Mouse (Mus musculus): ENCODE data around the gene Tnfrsf1b. TPM values are rescaled to one million over a fixed set of nuclear protein-coding genes. Genes with fewer than 3 reads are reported as not detected.

The Tnfrsf1b gene
- total RNA-seq, 4 experiments from 2014 or later: 6.9 to 17.0 (median 11.6) TPM

DNA sequence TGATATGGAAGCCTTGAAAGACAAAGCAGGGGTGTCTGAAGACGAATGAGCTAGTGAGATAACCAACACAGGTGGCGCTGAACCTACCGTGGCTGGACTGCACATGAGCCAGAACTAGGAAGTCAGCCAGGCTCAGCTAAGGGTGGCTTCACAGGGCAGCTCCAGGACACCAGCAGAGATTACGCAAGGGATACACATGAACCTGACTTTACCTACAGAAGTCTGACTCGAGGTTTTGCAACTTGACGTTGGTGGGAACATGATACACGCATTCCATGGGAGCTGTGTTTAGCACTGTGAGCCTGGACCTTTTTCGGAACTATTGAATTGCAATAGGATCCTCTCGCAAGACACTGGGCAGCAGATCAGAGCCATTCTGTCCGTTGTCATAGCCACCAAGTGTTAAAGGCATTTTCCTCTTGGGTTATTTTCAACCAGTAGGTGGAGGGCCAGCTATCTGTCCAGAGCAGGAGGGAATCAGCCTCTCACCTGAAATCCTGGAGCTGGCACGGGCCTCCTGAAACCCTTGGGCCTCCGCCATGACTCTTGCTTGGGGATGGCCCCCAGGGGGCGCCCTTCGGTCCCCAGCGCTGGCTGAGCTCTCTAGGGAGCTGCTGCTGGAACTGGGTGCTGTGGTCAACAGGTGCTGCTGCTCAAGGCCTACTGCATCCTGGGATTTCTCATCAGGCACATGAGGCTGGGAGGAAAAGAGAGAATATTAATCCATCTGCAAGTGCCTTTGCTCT, 27.3 kb downstream of the Tnfrsf1b start:
- no peak for DNase-seq

DNA sequence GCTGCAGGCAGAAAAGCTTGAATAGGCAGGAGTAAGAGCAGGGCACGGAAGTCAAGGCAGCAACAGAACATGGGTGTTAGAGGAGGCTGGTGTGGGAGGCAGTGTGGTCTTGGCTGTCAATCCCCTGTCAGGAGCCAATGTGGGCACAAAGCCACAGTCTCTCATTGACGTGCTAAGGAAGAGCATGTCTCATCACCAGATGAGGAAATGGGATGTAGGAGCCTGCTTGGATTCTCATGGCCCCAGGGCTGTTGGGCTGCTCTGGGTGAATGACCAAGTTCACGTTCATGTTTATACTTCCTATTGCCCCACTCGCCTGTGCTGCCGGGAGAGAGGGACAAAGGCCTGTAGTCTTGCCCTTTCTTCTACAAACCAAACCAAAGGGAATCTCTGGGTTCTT, 28.8 kb downstream of the Tnfrsf1b start:
- no peak for DNase-seq

DNA sequence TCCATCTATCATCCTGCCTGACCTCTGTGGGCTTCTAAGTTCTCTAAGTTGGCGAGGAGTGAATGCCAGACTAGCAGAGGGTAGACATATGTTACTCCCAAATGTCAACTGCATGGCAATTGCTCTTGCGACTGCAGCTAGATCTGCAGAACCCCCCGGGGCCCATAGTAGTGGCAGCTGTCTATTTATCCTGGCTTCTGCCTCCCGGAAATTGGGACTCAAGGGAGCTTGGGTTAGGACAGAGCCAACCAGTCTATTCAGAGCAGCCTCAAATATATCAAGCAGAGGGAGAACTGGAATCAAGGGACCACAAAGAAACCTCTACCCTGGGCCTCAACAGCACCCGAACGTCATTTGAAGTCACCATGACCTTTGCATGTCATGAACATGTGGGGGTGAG, 29.6 kb downstream of the Tnfrsf1b start:
- no peak for DNase-seq

DNA sequence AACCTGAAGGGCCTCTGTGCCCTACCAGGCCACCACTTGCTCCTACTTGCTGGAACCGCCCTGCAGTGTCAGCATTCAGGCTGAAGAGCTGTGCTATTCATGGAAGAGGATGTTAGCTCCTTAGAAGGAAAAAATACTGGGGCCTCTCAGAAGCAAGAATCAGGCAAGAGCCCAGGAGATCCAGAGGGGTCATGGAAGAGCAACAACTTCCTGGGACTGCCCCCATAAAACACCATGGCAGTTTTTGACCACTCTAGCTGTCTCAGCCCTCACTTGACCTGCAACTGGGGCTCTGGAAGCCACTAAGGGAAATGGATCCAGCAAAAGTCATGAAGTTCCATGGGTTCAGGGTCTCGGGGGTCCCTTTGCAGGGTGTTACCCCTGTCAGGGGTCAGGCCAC, 31.3 kb downstream of the Tnfrsf1b start:
- DNase-seq: no peak

DNA sequence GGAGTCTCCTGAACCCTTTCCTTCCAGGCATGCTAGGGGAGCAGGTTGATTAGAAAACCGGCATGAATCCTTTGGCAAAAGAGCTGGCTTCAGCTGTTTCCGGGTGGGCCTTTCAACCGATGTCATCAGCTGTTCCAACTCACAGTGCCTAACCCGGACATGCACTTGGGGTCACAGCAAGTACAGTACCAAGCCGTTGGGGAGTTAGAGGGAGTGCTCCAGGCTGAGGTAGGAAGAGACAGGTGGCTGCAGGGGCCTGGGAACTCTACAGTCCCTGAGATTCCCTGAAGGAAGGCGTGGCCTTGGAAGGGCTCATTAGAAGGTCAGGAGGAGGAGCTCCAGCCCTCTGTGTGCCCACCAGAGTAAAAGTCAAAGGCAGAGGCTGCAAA, 31.9 kb downstream of the Tnfrsf1b start:
- no peak for DNase-seq

DNA sequence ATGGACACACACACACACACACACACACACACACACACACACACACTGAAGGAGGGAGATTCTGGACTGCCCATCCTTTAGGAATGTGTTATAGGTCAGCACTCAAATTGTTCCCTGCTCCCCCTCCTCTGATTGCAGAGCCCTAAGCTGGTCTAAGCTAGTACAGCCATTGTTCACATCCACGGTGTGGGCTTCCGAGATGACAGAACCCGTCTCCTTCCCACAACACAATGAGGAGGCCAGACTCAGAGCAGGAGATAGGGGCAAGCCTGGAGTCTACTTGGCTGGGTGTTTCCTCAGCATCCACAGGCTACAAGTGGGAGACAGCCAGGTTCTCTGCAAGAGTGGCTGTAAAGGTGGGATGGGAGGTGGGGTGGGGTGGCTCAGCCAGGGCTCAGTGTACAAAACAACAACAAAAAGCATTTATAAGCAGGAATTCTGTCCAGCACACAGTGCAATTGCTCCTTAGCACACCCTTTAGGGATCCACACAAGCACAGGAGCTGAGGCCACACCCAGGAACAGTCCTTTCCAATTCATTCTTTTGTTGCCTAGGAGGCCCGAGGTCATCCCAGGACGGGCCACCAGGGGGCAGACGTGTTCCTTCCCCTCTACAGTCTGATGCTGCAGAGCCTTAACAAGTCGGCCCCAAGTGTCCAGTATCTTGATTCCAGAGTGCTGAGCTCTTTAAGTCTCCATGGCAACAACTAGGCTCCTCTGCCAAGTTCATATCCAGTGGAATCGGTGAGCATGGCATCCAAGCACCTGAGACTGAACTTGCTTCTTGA, 32.5 kb downstream of the Tnfrsf1b start:
- peak; percentile 83 for DNase-seq

DNA sequence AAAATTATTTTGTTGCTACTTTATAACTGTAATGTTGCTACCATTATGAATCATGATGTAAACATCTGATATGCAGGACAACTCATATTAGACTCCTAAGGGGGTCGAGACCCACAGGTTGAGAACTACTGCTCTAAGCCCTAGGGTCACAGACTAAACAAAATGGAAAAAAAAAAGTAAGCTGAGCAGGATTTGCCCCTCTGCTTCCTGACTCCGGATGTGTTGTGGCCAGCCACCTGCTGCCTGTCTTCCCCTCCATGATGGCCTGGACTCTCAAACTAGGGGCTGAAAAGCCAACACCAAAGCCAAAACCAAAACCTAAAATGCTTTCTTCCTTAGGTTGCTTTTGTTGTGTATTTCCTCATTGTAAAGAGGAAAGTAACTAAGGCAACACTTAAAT, 35.6 kb downstream of the Tnfrsf1b start:
- DNase-seq: no peak

DNA sequence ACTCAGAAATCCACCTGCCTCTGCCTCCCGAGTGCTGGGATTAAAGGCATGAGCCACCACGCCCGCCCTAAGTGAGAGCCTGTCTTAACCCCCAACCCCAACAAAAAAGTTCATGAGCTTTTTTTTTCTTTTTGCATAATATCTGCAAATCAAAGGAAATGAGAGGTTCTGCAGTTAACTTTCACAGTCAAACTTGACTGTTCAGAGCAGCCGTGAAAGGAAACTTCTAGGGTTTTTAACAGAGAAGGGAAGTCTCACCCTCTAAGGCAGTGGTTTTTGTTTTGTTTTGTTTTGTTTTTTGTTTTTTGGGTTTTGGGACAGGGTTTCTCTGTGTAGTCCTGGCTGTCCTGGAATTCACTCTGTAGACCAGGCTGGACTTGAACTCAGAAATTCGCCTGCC, 36.1 kb downstream of the Tnfrsf1b start:
- no peak for DNase-seq

DNA sequence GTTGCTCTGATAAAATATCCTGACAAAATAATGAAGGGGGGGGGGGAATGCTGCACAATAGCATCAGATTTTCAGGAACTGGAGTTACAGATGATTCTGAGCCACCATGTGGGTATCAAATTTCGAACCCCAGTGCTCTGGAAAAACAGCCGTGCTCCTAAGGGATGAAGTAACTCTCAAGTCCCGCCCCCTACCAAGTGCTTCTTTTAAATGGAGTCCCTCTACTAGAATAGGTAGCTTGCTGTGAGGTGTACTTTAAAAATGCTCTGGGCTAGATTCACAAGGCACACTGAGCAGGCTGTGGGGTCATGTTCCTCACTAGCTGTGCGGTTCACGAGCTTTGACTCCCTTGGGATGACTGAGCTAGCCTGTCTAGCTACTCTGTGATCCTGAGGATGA, 37.0 kb downstream of the Tnfrsf1b start:
- DNase-seq: no peak

DNA sequence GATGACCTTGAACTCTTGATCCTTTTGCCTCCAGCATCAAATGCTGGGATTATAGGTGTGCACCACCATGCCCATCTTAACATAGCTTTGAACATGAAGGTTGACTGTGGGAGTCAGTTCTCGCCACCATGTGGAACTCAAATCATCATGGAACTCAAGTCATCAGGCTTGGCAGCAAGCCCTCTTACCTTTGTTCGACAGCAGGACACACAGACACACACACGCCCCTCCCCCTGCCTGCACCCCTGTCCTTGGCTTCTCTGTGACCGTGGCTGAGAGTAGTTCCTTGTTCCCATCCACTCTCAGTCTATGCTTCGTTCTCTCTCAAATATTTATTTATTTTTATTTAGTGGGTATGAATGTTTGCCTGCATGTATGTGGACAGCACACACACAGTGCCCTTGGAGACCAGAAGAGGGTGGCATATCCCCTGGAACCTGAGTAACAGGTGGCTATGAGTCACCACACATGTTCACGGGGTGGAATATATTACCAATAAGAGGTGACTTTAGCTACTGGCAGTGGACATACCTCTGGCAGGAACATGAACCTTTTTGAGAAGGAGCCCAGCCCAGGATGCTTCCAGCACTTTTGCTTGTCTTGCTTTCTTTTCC, 37.5 kb downstream of the Tnfrsf1b start:
- DNase-seq: no peak

DNA sequence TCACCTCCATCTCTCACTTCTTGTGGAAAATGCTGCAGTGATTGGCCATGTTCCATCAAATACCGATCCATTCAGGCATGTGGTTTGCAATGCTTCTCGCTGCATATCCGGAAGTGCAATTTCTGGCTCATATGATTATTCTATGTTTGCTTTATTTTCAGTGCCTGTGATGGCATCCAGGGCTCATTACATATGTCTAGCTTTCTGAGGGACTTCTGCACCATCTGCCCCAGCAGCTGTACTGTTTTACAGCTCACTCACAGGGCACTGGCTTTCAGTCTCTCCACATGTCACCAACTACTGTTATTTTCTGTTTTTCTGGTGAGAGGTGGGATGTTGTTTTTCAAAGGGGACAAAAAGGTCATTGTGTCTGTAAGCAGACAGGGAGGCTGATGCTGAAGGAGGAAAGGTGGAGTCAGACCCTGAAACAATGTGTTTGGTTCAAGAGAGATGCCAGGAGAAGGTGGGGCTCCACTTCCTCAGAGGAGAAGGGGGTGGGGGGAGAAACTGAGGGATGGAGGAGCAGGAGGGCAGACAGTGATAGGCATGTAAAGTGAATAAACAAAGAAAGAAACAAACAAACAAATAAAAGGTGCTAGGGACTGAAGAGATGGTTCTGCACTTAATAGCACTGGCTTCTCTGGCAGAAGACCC, 38.8 kb downstream of the Tnfrsf1b start:
- DNase-seq: no peak

DNA sequence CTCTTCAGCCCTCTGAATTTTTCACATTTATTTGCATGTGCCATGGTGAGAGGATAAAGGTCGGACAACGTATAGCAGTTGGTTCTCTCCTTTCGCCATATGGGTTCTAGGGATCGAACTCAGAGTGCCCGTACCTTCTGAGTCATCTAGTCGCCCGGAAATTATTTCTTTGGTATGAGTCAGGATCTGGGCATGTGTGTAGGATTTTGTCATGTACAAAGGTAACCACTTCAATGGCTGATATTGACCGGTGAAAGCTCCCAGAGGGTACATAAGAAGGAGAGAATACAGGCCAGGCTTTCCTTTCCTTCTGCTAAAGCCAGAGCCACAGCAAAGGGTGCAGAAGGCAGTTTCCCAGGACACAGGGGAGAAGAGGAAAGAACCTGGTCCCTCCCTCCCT, 41.9 kb downstream of the Tnfrsf1b start:
- DNase-seq: no peak

DNA sequence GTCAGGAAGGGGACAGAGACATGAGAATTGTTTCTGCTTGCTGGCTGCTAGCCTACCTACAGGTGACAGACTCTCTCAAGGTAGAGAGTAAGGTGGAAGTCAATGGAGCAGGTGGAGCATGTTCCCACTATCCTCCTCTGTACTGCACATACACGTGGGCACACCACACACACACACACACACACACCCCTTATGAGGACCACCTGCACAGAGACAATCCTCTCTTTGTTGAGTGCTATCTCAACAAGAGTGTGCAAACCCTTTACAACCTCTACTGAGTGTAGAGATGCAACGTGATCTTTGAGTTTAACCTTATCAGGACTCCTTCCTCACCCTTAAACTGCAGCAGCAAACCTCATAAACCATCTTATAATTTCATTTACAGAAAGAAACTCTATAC, 43.4 kb downstream of the Tnfrsf1b start:
- DNase-seq: no peak

DNA sequence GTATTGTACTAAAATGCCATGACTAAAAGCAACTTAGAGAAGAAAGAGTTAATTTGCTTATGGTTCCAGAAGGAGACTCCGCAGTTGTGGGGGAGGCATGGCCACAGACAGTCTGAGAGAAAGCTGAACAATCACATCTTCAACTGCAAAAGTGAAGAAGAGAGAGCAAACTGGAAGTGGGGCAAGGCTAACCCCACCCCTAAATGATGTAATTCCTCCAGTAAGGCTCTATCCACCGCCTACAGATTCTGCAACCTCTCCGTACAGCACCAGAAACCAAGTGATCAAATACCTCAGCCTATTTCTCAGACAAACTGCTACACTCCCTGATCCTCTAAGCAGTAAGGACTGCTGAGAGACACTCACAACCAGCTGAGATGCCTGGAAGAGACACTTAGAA, 45.2 kb downstream of the Tnfrsf1b start:
- peak; percentile 37 for DNase-seq

DNA sequence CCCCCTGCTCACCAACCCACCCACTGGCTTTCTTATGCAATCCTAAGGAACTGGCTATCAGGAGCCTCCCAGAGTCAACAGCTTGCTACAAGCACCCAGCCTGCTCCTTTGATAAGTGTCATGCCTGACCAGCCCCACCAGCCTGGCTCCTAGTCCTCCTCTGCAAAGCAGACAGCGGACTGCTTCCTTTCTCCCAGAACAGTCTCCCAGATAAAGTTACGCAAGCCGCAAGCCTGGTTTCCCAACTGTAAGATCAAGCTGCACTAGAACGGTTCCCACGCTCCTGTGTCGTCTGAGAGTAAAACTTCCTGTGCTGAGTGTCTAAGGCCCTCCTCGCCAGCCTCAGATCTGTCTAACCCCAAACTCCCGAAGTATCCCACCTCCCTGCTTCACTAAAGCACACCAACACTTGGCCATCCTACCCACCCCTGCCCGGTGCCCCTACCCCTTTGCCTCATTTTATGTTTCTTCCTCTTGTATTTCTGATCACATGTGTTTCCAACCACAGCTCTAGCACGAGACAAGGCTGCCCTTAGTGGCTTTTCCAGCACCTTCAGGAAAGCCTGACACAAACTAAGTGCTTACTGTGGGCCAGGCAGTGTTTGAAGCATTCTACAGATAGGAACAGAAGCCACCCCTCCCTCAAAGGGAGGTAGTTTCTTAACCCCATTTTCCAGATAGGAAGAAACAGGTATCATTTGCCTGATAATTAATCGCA, 46.5 kb downstream of the Tnfrsf1b start:
- peak; percentile 32 for DNase-seq

DNA sequence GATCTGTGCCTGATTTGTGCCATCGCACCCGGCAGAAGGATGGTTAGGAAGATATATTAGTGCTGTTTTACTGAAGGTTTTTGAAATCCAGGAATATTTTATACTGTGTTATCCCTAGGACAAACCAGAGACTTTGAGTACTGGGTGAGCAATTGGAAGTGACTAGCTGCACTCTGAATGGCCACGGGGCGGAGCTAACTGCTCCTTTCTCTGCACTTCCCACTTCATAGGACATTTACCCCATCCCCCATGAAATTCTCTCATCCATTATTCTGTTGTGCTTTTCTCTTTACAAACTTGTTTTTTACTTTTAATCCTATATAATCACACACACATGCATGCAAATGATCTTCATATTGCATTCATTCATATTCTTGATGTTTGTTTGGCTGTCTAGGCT, 50.1 kb downstream of the Tnfrsf1b start:
- DNase-seq: no peak

DNA sequence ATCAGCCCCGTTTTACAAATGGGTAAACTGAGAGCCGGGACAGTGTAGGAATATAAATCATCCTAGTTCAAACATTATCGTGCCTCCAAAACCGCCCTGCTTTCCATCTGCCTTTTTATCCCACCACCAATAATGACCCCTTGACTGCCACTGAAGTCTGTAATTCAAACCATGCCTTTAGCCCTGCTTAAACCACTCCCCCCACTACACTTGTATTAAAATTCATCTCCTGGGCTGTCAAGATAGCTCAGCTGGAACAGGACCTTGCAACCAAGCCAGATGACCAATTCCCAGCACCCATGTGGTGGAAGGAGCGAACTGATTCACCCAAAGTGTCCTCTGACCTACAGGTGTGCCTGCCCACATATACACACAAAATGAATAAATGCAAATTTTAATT, 51.5 kb downstream of the Tnfrsf1b start:
- DNase-seq: no peak

DNA sequence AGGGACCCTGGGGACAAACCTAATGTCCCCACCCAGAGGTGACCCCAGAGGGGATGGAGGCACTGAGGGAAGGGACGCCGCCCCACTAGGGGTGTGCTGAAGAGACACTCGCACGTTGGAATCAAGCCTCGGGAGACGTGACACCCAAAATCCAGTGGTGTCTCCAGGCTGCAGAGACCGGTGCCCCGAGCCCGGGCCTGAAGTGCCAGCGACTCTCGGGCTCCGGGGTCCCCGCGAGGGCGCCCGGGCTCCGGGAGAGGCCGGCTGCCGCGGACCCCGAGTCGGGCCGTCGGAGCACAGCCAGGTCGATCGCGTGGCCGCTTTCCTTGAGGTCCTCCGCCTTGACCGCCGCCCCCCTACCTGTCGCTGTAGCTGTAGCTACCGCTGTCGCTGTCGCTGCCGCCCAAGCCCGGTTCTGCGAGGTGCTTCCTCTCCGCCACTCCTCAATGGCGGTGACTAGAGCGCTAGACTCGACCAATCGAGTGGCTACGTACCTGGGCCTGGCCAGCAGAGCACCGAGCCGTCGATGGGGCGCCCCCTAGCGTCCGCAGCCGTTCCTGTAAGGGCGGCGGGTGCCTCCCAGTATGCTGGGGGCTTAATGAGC, 52.0 kb downstream of the Tnfrsf1b start, which contains the start of gene Vps13d:
Vps13d (minus strand) TSS at position 447 of the 604 bp plus-strand sequence.
- peak; percentile 81 for DNase-seq

DNA sequence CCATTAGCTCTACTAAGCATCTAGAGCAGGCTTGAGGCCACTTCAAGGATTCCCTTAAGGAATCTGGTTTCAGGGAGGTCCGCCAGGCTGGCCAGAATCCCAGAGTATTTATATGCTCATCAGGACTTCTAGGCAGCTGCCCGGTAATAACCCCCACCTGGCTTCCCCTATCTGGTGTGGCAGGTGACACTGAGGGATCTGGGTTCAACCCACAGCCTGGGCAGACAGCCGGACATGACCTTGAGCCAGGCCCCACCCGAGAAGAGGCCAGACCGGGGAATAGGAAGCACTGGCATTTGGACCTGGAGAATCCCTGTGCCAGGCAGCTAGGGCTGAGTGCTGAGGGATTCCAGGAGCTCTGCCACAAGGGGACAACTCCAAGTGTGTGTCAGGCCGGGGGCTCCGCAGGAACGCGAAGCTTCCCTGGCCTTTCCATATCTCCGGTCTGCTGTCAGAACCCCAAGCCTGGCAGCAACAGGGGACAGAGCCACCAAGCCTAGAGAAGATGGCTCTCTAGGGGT, 52.6 kb downstream of the Tnfrsf1b start:
- DNase-seq: peak; percentile 63

DNA sequence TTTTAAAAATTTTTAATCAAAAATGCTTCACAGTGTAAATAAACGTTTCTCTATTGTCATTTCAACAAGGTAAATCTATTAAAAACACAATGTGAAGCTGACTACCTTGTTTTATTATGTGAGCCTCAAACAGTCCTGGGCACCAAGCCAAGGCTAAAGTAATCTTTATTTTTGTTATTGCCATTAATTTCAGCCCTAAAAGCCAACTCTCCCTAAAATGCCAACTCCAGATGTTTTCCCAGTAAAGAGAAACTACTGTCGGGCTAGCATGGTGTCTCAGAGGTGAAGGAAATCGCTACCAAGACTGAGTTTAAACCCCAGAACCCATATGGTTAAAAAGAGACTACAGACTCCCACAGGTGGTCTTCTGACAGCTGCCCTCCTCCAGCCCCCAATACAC, 53.3 kb downstream of the Tnfrsf1b start:
- no peak for DNase-seq

DNA sequence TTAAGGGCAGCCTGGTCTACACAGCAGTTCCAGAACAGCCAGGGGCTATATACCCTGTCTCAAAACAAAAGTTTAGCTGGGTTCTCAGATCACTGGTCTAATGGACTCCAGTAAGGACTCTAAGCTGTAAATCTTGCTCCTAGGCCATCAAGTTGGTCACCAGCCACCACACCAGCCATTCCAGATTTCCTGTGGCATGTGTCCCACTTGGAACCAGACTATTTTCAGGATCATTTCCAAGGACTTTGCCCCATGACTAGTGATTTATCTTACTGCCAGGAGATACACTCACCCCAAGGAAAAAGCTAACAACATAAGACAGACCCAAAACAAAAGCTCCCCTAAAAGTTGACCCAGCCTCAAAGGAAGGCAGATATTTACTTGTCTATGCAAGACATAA, 54.0 kb downstream of the Tnfrsf1b start:
- peak; percentile 80 for DNase-seq

DNA sequence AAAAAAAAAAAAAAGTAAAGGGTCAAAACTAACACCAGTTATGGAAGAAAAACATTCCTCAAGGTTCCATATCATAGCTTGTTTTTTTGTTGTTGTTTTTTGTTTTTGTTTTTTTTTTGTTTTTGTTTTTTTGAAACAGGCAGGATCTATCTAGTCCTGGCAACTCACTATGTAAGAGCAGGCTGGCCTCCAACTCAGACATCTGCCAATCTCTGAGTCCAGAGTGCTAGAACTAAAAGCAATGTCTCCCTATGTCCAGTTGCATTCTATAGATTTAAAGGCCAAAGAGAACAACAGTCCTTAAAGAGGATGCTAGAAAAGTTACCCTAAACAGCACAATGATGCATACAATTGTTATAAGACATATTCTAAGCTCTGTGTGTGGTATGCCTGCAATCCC, 58.1 kb downstream of the Tnfrsf1b start:
- no peak for DNase-seq

Measured in adrenal gland, adult 8-10 months (tissue).